Mouse (Mus musculus) frontal cortex, postnatal 14 days (tissue): ENCODE measurements around the gene Spryd3.
A peak's percentile ranks its signal among the peaks of the same experiment; 100 is the strongest.
"Not testable (repeated sequence)": the region's sequence is repeated elsewhere in the genome, so short reads cannot be mapped to it uniquely, and the experiment has no call there.

Experiments
- DNase-seq, 2 experiments: peaks; one replicate each; pipeline ENCODE4 v3.0.0; 2022; ENCODE audit warnings: low spot score in 2 of 2

The Spryd3 gene

DNA sequence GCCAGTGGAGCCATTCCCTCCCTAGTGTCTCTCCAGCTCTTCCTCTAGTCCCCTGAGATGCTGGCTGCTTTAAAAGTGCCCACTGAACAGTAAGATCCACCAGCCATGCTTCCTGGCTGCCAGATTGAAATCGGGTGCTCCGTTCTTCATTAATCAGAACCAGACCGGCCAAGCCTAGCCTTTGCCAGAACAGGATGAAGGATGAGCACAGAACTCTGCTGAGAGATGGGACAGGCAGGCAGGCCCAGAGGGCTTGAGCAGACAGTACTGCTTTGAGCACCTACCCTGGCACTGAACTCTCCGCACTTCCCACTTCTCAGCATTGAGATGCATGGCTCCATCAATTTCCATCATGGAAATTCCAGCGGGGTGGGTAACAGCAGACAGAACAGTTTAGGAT lies 36.8 kb downstream of the Spryd3 start:
- no peak for DNase-seq

DNA sequence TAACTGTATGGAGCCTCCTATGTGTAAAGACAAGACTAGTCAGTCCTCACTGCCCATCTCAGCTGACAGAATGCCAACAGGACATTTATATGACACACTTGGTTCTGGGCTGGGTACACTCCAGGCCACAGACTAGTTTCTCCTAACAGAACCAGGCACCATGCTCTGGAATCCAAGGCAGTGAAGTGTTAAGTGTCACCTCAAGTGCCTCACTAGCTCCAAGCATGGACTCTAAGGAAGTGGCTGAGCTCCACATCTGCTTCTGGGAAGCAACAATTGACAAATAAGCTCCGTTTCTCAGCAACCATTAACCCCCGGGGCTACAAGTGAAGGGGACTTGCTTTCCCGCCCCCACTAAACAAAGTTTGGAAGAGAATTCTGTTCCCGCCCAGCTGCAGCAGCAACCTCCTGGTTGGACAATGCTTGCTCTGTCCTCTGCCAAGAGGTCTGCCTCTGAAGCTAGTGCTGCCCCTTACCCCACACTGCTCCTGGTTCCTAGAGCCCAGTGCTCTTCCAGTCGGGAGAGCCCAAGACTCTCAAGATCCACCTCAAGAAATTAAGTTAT lies 38.0 kb downstream of the Spryd3 start:
- no peak for DNase-seq

DNA sequence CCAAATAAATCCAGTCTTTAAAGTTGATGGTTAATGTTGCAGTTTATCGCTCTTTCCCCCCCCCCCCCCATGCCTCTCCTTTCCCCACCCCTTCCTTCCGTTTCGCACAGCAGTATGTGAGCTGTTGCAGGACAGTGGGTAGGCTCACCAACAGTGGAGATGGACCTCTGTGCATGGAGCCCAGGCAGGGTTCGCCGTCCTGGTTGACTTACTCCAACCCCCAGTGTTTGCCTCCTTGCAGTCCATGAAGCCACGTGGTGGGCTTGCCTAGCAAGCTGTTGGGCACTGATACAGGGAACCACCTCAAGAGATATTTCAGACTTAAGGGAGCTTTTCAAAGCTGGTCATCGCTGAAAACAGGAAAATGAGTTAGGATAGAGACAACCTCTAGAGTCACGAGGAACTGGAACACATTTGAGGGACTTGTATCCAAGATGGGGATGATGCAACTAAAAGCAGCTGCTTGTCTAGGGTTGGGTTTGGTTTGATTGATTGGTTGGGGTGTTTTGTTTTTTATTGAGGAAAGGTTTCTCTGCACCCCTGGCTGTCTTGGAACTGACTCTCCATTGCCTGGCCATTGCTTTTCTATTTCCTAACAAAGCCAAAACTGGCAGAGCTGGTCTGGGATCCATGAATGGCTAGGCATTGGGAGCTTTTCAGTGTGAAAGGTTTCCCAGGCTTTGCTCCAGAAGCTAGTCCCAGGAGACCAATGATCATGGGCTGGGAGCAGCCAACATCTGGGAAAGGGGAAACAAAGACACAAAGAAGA lies 38.7 kb downstream of the Spryd3 start:
- no peak for DNase-seq

DNA sequence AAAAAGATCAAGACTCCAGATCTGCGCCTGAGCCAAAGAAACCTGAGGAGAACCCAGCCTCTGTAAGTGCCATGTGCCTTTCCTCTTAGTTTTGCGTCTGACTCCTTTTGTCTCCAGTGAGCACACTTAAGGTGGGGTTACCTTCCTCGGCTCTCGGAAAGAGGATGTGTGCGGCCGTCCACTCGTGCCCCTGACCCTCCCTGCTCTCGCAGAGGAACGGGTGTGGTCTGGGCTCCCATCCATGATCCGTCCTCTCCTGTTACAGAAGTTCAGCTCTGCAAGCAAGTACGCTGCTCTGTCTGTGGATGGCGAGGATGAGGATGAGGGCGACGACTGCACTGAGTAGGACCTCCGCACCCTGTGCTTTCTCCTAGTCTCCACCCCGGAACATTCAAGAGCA lies 41.0 kb downstream of the Spryd3 start:
- DNase-seq: no peak

DNA sequence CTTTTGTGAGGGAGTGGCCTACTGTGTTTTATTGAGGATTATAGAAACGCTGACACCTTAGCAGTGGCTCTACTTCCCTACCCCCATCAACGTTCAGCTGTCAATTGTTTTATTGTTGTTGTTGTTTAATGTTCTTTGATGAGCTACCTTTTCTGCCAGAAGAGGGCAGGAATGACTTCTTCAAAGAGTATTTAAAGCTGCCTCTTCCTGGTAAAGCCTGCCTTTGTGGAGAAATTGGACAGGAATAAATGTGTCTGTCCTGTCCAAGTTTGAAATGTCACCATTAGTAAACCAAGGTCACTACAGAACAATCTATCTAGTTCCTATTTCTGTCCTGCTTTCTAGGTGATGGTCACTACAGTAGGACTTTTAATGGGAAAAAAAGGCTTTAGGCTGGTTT lies 41.9 kb downstream of the Spryd3 start:
- no peak for DNase-seq

DNA sequence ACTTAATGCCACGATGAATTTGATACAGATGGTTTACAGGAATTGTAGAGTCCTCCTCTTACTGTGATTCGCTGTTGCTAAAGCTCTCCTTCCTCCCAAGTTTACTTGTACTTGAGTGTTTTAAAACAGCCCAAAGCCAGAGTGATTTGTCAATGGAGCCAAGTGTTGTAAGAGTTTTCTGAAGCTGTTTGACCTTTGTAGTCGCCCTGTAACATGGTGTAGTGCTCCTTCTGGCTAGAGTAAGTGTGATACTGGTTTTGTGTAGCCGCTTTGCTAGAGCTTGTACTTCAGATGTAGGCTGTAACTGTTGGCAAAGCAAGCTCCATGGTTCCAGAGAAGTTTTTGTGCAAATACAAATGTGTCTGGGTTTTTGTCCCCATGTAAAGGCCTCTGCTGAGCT lies 43.8 kb downstream of the Spryd3 start:
- no peak for DNase-seq

DNA sequence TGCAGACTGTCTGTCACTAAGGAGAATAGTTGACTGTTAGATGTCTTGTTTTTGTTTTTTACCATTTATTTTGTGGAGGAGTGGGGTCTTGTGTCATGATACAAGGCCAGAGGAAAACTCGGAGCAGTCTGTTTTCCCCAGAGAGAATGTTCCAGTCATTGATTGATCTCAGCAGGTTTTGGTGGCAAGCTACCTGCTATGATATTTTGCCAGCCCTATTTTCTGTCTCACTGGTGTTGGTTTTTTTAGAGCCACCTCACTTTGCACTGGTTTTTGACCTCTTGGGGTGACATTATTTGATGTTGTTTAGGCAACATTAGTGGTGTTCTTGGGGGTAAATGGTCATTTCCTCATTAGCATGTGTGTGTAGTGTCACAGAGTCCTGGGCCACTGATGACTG lies 44.3 kb downstream of the Spryd3 start:
- DNase-seq: no peak

DNA sequence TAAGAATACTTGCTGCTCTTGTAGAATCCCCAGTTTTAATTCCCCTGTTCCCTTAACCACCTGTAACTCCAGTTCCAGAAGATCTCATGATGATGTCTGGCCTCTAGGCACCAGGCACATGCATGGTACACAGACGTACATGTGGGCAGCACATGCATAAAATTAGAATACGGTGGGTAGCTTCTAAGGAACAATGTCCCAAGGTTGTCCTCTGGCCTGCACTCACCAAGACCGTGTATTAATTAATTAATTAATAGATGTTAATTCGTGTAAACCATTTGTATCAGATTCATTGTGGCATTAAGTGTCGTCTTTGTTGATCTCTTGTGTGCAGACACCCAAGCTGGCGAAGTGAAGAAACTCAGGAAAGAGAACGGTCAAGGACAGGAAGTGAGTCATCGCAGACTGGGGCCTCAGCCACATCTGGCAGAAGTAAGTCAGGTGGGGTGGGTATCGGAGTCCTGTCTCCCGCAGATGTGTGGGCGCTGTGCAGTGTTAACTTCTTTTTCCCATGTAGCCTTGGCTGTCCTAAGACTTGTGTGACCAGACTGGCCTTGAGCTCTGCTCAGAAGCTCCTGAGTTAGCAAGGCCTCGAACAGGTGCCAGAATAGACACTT lies 44.9 kb downstream of the Spryd3 start:
- DNase-seq: no peak

DNA sequence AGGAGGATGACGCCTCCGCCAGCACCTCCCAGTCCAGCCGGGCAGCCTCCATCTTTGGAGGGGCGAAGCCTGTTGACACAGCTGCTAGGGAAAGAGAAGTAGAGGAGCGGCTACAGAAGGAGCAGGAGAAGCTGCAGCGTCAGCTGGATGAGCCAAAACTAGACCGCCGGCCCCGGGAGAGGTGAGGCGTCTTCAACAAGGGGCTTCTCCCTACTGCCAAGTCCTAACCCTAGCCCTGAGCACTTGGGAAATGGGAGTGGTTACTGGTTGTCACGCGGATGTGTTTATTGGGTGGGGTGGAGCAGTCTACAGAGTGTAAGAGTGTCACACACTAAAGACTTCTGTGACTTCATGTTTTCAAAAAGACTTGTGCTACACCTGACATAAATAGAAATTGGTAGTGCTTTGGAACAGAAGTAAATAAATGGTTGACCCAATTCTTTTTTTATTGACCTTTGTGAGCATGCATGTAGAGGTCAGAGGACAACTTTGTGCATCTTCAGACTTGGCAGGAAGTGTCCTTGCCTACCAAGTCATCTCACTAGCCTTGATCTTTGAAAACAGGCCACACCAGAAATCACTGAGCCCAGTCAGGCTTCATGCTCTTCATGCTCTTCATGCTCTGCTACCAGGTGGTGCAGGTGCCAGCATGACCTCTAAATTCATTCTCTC lies 46.0 kb downstream of the Spryd3 start:
- DNase-seq: no peak

DNA sequence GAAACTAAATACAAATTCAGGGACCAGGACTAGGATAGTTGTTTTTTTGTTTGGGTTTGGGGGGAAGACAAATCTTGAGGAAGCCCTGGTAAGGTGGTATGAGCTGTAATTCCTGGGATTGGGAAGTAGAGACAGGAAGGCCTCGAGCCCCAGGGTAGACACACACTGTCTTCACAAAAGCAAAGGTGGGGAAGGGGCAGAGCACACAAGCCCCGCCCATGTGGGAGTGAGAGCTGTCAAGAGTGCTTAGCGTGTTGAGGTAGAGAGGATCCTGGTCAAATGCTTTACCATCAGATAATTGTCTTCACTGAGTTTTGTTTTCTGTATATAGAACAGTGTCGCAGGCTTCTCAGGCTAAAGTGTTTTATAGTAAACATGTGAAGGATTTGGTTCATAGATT lies 53.0 kb downstream of the Spryd3 start:
- no peak for DNase-seq

DNA sequence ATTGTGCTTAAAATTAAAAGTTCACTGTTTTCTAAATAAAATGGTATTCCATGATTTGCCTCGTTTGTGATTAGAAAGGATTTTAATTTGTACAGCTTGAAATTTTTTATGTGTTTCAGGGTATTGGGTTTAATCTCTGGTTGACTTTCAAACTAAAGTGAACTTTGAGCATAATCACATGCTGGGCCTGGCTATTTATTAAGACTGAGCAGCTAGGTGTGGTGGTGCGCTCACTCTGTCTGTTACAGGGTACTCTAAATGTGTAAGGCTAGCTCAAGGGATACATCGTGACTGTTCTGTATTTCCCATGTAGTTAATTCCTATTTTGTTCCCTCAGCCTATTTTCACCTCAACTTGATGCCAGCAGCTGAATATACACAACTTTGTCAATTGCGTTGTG lies 53.9 kb downstream of the Spryd3 start:
- no peak for DNase-seq

DNA sequence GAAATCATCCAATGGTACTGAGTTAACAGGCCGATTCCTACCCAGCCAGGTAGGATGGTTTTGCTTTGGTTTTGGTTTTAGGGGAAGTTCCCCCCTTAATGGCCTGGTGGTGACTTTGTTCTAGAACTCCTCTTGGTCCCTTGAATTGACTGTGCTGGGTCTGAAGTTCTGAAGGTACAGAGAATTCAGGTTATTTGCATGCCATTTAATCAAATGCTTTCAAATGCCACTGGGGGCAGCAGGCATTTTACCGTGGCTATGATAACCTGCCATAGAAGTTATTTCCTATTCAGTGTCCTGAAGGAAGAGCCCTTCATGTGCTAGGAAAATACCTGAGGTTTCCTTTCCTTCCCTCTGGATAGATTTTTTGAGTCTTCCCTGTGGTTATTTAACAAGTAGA lies 55.6 kb downstream of the Spryd3 start:
- DNase-seq: no peak

DNA sequence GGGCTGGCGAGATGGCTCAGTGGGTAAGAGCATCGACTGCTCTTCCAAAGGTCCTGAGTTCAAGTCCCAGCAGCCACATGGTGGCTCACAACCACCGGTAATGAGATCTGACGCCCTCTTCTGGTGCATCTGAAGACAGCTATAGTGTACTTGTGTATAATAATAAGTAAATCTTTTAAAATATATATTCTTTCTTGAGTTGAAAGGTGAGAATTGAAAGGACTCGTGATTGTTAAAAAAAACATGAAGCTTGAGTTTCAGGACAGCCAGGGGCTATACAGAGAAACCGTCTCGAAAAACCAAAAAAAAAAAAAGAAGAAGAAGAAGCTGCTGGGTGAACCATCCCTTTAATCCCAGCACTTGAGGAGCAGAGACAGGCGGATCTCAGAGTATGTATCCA lies 56.1 kb downstream of the Spryd3 start:
- DNase-seq: not testable (repeated sequence)

DNA sequence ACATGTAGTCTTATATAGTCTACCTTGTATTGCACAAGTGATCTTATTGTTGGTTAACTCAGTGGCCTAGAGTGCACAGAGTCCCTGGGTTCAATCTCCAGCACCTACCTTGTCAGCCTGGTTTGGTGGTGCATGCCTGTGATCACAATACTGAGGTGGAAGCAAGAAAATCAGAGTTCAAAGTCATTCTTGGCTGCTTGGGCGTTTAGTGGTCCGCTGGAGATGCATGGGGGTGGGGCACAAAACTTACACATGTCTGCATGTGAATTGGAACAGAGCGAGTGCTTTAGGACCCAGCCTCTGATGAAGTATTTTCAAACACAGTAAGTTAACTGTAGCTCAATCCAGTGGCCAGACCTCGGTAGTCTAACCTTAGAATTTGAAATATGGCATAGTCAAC lies 56.8 kb downstream of the Spryd3 start:
- DNase-seq: no peak

DNA sequence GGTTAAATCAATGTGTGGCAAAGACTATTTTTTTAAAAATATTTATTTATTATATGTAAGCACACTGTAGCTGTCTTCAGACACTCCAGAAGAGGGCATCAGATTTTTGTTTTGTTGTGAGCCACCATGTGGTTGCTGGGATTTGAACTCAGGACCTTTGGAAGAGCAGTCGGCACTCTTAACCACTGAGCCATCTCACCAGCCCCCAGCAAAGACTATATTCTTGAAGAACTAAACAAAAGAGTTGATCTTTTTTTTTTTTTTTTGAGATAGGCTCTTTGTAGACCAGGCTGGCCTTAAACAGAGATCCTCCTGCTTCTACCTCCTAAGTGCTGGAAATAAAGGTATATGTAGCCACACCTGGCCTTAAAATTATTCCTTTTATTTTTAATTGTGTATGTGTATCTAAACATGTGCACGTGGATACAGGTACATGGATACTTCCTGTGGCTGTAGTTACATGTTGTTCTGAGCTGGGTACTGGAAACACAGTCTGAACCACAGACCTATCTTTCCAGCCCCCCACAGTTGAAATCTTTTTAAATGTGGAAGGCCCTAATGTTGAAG lies 58.8 kb downstream of the Spryd3 start:
- no peak for DNase-seq

DNA sequence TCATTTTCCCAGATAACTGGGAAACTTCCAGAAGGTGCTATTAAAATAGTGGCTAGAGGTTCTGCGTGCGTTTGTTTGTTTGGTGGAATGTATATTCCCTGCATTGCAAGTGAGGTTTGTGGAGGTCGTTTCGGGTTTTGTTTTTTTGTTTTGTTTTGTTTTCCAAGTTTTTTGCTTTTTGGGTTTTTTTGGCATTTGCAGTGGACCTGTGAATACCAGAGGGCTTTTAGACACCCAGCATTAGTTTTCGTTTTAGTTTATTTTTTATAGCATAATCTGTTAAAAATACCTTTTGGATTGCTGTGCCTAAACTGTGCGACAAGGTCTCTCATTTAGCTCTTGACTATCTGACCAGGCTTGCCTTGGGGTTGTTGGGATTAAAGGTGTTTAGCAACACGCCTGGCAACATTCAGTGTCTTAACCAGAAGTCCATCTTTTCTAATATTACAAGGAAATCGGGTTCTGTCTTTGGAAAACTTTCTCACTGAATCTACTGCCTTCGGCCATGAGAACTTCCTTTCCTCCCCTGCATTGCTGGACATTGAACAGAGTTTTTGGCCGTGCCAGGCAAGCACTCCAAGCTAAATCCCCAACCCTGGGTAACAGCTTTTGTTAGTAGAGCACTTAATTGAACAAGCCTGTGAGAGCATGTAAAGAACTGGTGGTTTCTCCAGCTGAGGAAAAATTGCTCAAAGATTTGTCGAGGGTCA lies 61.0 kb downstream of the Spryd3 start:
- DNase-seq: no peak

DNA sequence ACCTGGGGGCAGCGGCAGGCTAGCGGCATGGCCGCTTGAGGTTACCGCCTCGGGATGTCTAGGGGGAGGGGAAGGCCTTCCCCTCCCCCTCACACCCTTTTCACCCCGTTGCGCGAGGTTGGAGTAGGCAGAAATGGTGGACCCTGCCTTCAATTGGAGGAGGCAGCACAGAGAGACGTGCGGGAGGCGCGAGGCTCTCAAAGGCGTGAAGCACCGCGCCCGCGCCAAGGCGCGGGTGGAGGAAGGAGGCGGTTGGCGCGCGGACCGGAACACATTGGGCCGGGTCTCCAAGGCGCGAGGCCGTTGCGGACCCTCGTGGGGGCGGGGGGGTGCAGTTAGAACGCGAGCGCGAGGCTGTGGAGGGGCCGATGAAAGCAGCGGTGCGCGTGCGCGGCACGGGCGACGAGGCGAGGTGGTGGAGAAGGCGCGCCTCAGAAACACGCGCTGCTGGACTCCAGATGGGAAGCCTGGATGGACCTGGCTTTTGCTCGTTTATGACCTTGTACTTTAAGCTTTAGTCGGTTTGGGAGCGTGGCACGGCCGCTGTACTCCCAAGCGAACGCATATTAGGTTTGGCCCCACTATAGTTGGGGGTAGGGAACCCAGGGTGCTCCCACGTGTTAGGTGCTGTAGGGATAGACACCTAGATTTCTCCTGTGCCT lies 61.8 kb downstream of the Spryd3 start:
- DNase-seq: peak; percentile 62 to 68

DNA sequence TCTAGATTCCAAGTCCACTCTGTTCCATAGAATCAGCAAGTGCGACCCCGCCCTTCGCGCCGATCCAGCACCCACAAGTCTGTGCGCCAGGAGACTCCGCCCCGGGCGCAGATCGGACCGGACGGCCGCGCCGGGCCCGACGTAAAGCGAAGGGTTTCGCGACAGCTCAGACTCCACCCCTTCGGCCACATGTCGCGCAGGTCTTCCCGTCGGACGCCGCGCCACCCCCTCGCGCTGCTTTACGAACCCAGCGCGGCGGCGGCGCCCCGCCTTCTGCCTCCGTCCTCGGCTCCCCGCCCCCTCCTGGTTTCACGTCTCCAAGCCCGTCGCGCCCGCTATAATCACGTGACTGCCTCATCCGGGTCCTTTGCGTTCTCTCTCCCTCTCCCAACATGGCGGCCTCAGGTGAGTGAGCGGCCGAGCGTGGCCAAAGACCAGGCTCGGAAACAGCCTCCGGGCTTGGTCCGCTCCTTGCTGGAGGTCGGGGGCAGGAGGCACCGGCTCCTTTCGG lies 62.4 kb downstream of the Spryd3 start, which contains the start of gene Eif4b:
Gene Eif4b (plus strand): TSS at position 215 of the 511 bp plus-strand sequence.
- DNase-seq: peak; percentile 98 to 99

DNA sequence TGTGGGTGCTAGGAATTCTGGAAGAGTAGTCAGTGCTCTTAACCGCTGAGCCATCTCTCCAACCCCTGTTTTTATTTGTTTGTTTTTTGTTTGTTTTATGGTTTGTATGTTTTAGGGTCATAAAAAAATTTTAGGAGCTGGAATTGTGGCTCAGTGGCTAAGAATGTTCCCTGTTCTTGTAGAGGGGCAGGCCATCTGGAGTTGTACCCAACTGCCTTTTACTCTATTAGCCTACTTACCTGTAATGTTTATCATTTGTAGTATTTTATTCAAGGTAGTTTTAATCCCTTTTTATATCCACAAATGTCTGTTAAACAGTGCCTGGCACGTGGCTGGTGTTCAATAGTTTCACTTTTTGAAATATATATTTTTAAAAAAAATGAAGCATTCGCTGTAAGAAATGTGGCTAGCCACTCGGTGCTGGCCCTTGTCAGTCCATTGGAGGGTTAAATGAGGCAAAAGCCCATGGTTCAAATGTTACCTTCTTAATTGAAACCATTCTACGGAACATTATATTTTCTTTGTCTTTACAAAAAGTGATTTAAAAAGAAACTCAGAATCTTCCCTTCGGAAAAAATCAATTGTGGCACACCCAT lies 63.0 kb downstream of the Spryd3 start:
- DNase-seq: no peak
